Mouse (Mus musculus): ENCODE results near the gene Olfr1261. TPM values are rescaled to one million over a fixed set of nuclear protein-coding genes. Genes with fewer than 3 reads are reported as not detected.

Olfr1261 gene
- total RNA-seq (2014; rRNA removed), result not detected in 2 replicates
- polyA plus RNA-seq (2015; fragmentation: Nextera tagmentation; extraction: Ambion mirVana), result not detected in 2 replicates

- ATAC-seq (ENCODE audit: low FRiP score) (no peak), DNase-seq (ENCODE audit: low spot score) (no peak)
- Histone ChIP-seq H3K36me3 (ENCODE audit: insufficient read depth, low read length) (no peaks in the 10 kb centered on the region), H3K4me2 (ENCODE audit: low read depth, low read length, poor library complexity, severe bottlenecking) (no peak within 1 kb of the TSS), H3K4me1 (ENCODE audit: insufficient read depth, low read length) (no peaks in the 10 kb centered on the region), H3K4me3 (ENCODE audit: low read depth, low read length) (no peak within 1 kb of the TSS), H3K27ac (ENCODE audit: low read depth, low read length) (no peak within 1 kb of the TSS), H3K27me3 (ENCODE audit: insufficient read depth, low read length) (no peaks in the 10 kb centered on the region), H3K9me3 (ENCODE audit: low read length) (no peaks in the 10 kb centered on the region), H3K9ac (replicated peaks; ENCODE audit: low read length, poor library complexity, severe bottlenecking) (no peak within 1 kb of the TSS)
- TF ChIP-seq CTCF (IDR thresholded peaks at IDR 0.05), result no peak
Measured at GRCm38 (mm10) chr2:89990921-89991320, at the start of gene Olfr1261. Gene Olfr1261 (plus strand): TSS chr2:89991221.

- Histone ChIP-seq H3K9me3 (ENCODE audit: low read length) (no peaks in the 10 kb centered on the region), H3K4me1 (ENCODE audit: insufficient read depth, low read length) (no peaks in the 10 kb centered on the region), H3K4me2 (ENCODE audit: low read depth, low read length, poor library complexity, severe bottlenecking) (no peak within 1 kb of the TSS), H3K27ac (ENCODE audit: low read depth, low read length) (no peak within 1 kb of the TSS), H3K9ac (replicated peaks; ENCODE audit: low read length, poor library complexity, severe bottlenecking) (no peak within 1 kb of the TSS), H3K4me3 (ENCODE audit: low read depth, low read length) (no peak within 1 kb of the TSS), H3K27me3 (ENCODE audit: insufficient read depth, low read length) (no peaks in the 10 kb centered on the region), H3K36me3 (ENCODE audit: insufficient read depth, low read length) (no peaks in the 10 kb centered on the region)
- DNase-seq (ENCODE audit: low spot score) (no peak), ATAC-seq (ENCODE audit: low FRiP score) (no peak)
- no peak for TF ChIP-seq CTCF (IDR thresholded peaks at IDR 0.05)
- 85% methylated on average over 5 of the region's 5 CpGs for WGBS
Measured at GRCm38 (mm10) chr2:89948564-89948963, 42.5 kb upstream of the Olfr1261 start, which contains the start of gene Olfr1259. Gene Olfr1259 (minus strand): TSS chr2:89948664.

DNA sequence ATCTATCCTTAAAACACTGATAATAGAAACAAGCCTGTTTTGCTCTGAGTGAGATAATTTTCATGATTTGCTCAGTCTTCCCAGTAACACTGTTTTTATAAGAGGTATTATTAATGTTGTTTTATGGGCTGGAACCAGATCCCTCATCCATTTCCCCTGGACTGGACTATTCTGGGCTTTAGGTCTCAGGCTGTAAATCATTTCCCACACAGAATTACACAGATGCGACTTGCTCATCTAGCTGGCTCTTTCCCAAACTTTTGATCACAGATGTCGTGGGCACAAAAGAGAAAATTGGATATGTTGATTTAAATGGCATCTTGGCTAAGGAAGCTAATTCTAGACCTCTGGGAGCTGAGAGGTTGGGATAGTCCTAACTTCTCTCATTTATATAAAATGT lies 16.8 kb upstream of the Olfr1261 start, which contains the start of gene Olfr1260:
TSS of gene Olfr1260 (plus strand) at position 157 of the 400 bp plus-strand sequence.
- no peak for TF ChIP-seq CTCF (IDR thresholded peaks at IDR 0.05)
- no peak within 1 kb of the TSS for H3K27ac ChIP-seq (ENCODE audit: low read depth, low read length)
- DNase-seq (ENCODE audit: low spot score), result peak; percentile 11

DNA sequence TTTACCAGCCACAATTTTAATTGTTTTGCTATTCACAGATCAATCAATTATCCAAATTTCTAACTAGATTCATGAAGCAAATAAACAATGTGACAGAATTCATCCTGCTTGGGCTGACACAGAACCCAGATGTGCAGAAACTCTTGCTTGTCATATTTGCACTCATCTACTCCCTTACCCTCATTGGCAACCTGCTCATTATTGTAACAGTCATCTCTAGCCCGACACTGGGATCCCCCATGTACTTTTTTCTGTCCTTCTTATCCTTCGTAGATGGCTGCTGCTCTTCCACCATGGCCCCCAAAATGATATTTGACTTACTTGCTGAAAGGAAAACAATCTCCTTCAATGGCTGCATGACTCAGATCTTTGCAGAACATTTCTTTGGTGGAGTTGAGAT lies 13.3 kb upstream of the Olfr1261 start:
- Histone ChIP-seq H3K27me3 (ENCODE audit: insufficient read depth, low read length) (no peaks in the 10 kb centered on the region), H3K4me3 (ENCODE audit: low read depth, low read length) (no peak overlapping the region), H3K4me1 (ENCODE audit: insufficient read depth, low read length) (no peaks in the 10 kb centered on the region), H3K36me3 (ENCODE audit: insufficient read depth, low read length) (no peaks in the 10 kb centered on the region), H3K4me2 (ENCODE audit: low read depth, low read length, poor library complexity, severe bottlenecking) (no peak overlapping the region), H3K27ac (ENCODE audit: low read depth, low read length) (no peak overlapping the region), H3K9ac (replicated peaks; ENCODE audit: low read length, poor library complexity, severe bottlenecking) (no peak overlapping the region), H3K9me3 (ENCODE audit: low read length) (no peaks in the 10 kb centered on the region)
- no peak for TF ChIP-seq CTCF (IDR thresholded peaks at IDR 0.05)
- DNase-seq (ENCODE audit: low spot score) (no peak), ATAC-seq (ENCODE audit: low FRiP score) (no peak)
- WGBS, result 86% methylated on average over 2 of the region's 2 CpGs

More for the DNA sequence above, 16.8 kb upstream of the Olfr1261 start, which contains the start of gene Olfr1260:
- no peaks in the 10 kb centered on the region for H3K27me3 ChIP-seq (ENCODE audit: insufficient read depth, low read length)
- H3K9me3 ChIP-seq (ENCODE audit: low read length), result no peaks in the 10 kb centered on the region
- no peak within 1 kb of the TSS for H3K4me3 ChIP-seq (ENCODE audit: low read depth, low read length)
- no peak for ATAC-seq (ENCODE audit: low FRiP score)
- H3K9ac ChIP-seq (replicated peaks; ENCODE audit: low read length, poor library complexity, severe bottlenecking), result no peak within 1 kb of the TSS
- H3K36me3 ChIP-seq (ENCODE audit: insufficient read depth, low read length), result no peaks in the 10 kb centered on the region
- 67% methylated on average over 2 of the region's 2 CpGs for WGBS
- H3K4me1 ChIP-seq (ENCODE audit: insufficient read depth, low read length), result no peaks in the 10 kb centered on the region
- no peak within 1 kb of the TSS for H3K4me2 ChIP-seq (ENCODE audit: low read depth, low read length, poor library complexity, severe bottlenecking)

- no peaks in the 10 kb centered on the region for H3K4me1 ChIP-seq (ENCODE audit: insufficient read depth, low read length)
- no peak within 1 kb of the TSS for H3K4me2 ChIP-seq (ENCODE audit: low read depth, low read length, poor library complexity, severe bottlenecking)
Measured at GRCm38 (mm10) chr2:89999845-90000244, 8.8 kb downstream of the Olfr1261 start, which contains the start of gene Olfr1262. Gene Olfr1262 (plus strand): TSS chr2:90000145.

GRCm38 (mm10) chr2:90011831-90012230 lies 20.8 kb downstream of the Olfr1261 start, which contains the start of gene Olfr1263:
Gene Olfr1263 (plus strand): TSS chr2:90012131.
- WGBS, result 84% methylated on average over 2 of the region's 2 CpGs
- Histone ChIP-seq H3K9ac (replicated peaks; ENCODE audit: low read length, poor library complexity, severe bottlenecking) (no peak within 1 kb of the TSS), H3K9me3 (ENCODE audit: low read length) (no peaks in the 10 kb centered on the region)

More at GRCm38 (mm10) chr2:89999845-90000244, 8.8 kb downstream of the Olfr1261 start, which contains the start of gene Olfr1262:
- no peak for TF ChIP-seq CTCF (IDR thresholded peaks at IDR 0.05)
- H3K4me3 ChIP-seq (ENCODE audit: low read depth, low read length), result no peak within 1 kb of the TSS
- H3K27me3 ChIP-seq (ENCODE audit: insufficient read depth, low read length), result no peaks in the 10 kb centered on the region
- H3K27ac ChIP-seq (ENCODE audit: low read depth, low read length), result no peak within 1 kb of the TSS
- no peaks in the 10 kb centered on the region for H3K9me3 ChIP-seq (ENCODE audit: low read length)
- no peak within 1 kb of the TSS for H3K9ac ChIP-seq (replicated peaks; ENCODE audit: low read length, poor library complexity, severe bottlenecking)
- ATAC-seq (ENCODE audit: low FRiP score) (no peak), DNase-seq (ENCODE audit: low spot score) (no peak)
- no peaks in the 10 kb centered on the region for H3K36me3 ChIP-seq (ENCODE audit: insufficient read depth, low read length)

More at GRCm38 (mm10) chr2:90011831-90012230, 20.8 kb downstream of the Olfr1261 start, which contains the start of gene Olfr1263:
- Histone ChIP-seq H3K4me3 (ENCODE audit: low read depth, low read length) (no peak within 1 kb of the TSS), H3K4me2 (ENCODE audit: low read depth, low read length, poor library complexity, severe bottlenecking) (no peak within 1 kb of the TSS), H3K27me3 (ENCODE audit: insufficient read depth, low read length) (no peaks in the 10 kb centered on the region), H3K27ac (ENCODE audit: low read depth, low read length) (no peak within 1 kb of the TSS), H3K36me3 (ENCODE audit: insufficient read depth, low read length) (no peaks in the 10 kb centered on the region), H3K4me1 (ENCODE audit: insufficient read depth, low read length) (no peaks in the 10 kb centered on the region)
- TF ChIP-seq CTCF (IDR thresholded peaks at IDR 0.05), result no peak
- no peak for DNase-seq (ENCODE audit: low spot score)
- no peak for ATAC-seq (ENCODE audit: low FRiP score)
